Mouse (Mus musculus) olfactory bulb, adult 2 months (tissue): Measurements from ENCODE around the gene Edn3. TPM values are rescaled to one million over a fixed set of nuclear protein-coding genes. Genes with fewer than 3 reads are reported as not detected.

Experiments used
- H3K27ac ChIP-seq: fragments of 200-500 bp; 2 replicates; pipeline ENCODE4 v1.5.1; 2012; ENCODE audit warnings: low read depth, low read length; ENCODE audit not compliant: insufficient read depth
- H3K4me1 ChIP-seq: fragments of 200-500 bp; 2 replicates; pipeline ENCODE4 v1.6.1; 2012; ENCODE audit warnings: low read length; ENCODE audit not compliant: control insufficient read depth, insufficient read depth
- H3K4me3 ChIP-seq: fragments of 200-500 bp; 2 replicates; pipeline ENCODE4 v1.5.1; 2012; ENCODE audit warnings: mild to moderate bottlenecking, low read depth, low read length, moderate library complexity; ENCODE audit not compliant: insufficient read depth
- CTCF ChIP-seq: fragments of 200-500 bp; IDR thresholded peaks from 2 replicates; pipeline ENCODE4 v1.5.1; 2012; ENCODE audit warnings: low read depth, mild to moderate bottlenecking, low read length, moderate library complexity; ENCODE audit not compliant: insufficient read depth
- POLR2A ChIP-seq: fragments of 200-500 bp; IDR thresholded peaks from 2 replicates; pipeline ENCODE4 v1.6.1; 2012; ENCODE audit warnings: mild to moderate bottlenecking, low read depth, low read length, moderate library complexity; ENCODE audit not compliant: insufficient read depth
- WGBS: fragments of 180-500 bp; shearing (Covaris S2); methylation state at CpG from one replicate; pipeline ENCODE4 v1.1.7; 2018; 5-methylcytosine and 5-hydroxymethylcytosine counted together
- polyA plus RNA-seq: library from polyadenylated mRNA; stranded (reverse); fragments of >200 nt; gene quantifications from 2 replicates; pipeline ENCODE4 v1.2.4, GENCODE M21; 2012; ENCODE audit warnings: low replicate concordance; ENCODE audit not compliant: missing spikeins, insufficient read depth, insufficient read length

The Edn3 gene
- polyA plus RNA-seq, 1 experiment: not detected

- Histone ChIP-seq H3K27ac (no peak overlapping the region), H3K4me1 (no peaks in the 10 kb centered on the region), H3K4me3 (no peak overlapping the region)
- no peak for TF ChIP-seq CTCF
- no peak for TF ChIP-seq POLR2A
- WGBS: 44% methylated on average over 8 of the region's 8 CpGs
Observed at GRCm38 (mm10) chr2:174792436-174793125, 32.2 kb downstream of the Edn3 start.

- 94% methylated on average over 1 of the region's 1 CpGs for WGBS
- H3K4me1 ChIP-seq: no peaks in the 10 kb centered on the region
- no peak overlapping the region for H3K4me3 ChIP-seq
- H3K27ac ChIP-seq: no peak overlapping the region
- TF ChIP-seq CTCF (no peak), POLR2A (no peak)
Observed at GRCm38 (mm10) chr2:174793181-174793580, 32.8 kb downstream of the Edn3 start.

GRCm38 (mm10) chr2:174796998-174797397 is 36.6 kb downstream of the Edn3 start:
- Histone ChIP-seq H3K27ac (no peak overlapping the region), H3K4me1 (no peaks in the 10 kb centered on the region), H3K4me3 (no peak overlapping the region)
- TF ChIP-seq POLR2A (no peak), CTCF (no peak)
- WGBS: 86% methylated on average over 2 of the region's 2 CpGs

- H3K4me3 ChIP-seq: no peak overlapping the region
- 72% methylated on average over 4 of the region's 4 CpGs for WGBS
- H3K27ac ChIP-seq: no peak overlapping the region
- no peak for TF ChIP-seq CTCF
- no peak for TF ChIP-seq POLR2A
- H3K4me1 ChIP-seq: no peaks in the 10 kb centered on the region
Observed at GRCm38 (mm10) chr2:174797495-174798068, 37.2 kb downstream of the Edn3 start.

- Histone ChIP-seq H3K4me1 (no peaks in the 10 kb centered on the region), H3K27ac (no peak overlapping the region), H3K4me3 (no peak overlapping the region)
- 86% methylated on average over 6 of the region's 6 CpGs for WGBS
- no peak for TF ChIP-seq POLR2A
- no peak for TF ChIP-seq CTCF
Observed at GRCm38 (mm10) chr2:174802453-174802852, 42.0 kb downstream of the Edn3 start.

- TF ChIP-seq POLR2A: no peak
- TF ChIP-seq CTCF: no peak
- Histone ChIP-seq H3K4me3 (no peak overlapping the region), H3K4me1 (no peaks in the 10 kb centered on the region), H3K27ac (no peak overlapping the region)
- 88% methylated on average over 1 of the region's 1 CpGs for WGBS
Observed at GRCm38 (mm10) chr2:174803661-174804060, 43.2 kb downstream of the Edn3 start.

- 94% methylated on average over 2 of the region's 2 CpGs for WGBS
- Histone ChIP-seq H3K27ac (no peak overlapping the region), H3K4me3 (no peak overlapping the region), H3K4me1 (no peaks in the 10 kb centered on the region)
- no peak for TF ChIP-seq CTCF
- no peak for TF ChIP-seq POLR2A
Observed at GRCm38 (mm10) chr2:174807900-174808299, 47.5 kb downstream of the Edn3 start.

GRCm38 (mm10) chr2:174809296-174809695 is 48.9 kb downstream of the Edn3 start:
- Histone ChIP-seq H3K4me3 (no peak overlapping the region), H3K27ac (no peak overlapping the region), H3K4me1 (no peaks in the 10 kb centered on the region)
- no peak for TF ChIP-seq CTCF
- TF ChIP-seq POLR2A: no peak
- WGBS: 82% methylated on average over 4 of the region's 4 CpGs

- H3K27ac ChIP-seq: no peak overlapping the region
- no peak overlapping the region for H3K4me3 ChIP-seq
- H3K4me1 ChIP-seq: no peaks in the 10 kb centered on the region
- no peak for TF ChIP-seq CTCF
- TF ChIP-seq POLR2A: no peak
- whole genome bisulfite sequencing: 79% methylated on average over 11 of the region's 11 CpGs
Observed at GRCm38 (mm10) chr2:174813306-174813705, 52.9 kb downstream of the Edn3 start.

GRCm38 (mm10) chr2:174816163-174816562 is 55.7 kb downstream of the Edn3 start:
- H3K4me1 ChIP-seq: no peaks in the 10 kb centered on the region
- H3K4me3 ChIP-seq: no peak overlapping the region
- no peak for TF ChIP-seq CTCF
- no peak overlapping the region for H3K27ac ChIP-seq
- 95% methylated on average over 2 of the region's 2 CpGs for WGBS
